Mouse (Mus musculus) retina, adult 2 months (tissue): Measurements from ENCODE around the gene Mllt3.
"Not testable (repeated sequence)": the region's sequence is repeated elsewhere in the genome, so short reads cannot be mapped to it uniquely, and the experiment has no call there.

Experiments used
- DNase-seq: peaks from one replicate; pipeline ENCODE4 v3.0.0-alpha.2; 2012; ENCODE audit warnings: low read depth, low spot score

Mllt3 gene

DNA sequence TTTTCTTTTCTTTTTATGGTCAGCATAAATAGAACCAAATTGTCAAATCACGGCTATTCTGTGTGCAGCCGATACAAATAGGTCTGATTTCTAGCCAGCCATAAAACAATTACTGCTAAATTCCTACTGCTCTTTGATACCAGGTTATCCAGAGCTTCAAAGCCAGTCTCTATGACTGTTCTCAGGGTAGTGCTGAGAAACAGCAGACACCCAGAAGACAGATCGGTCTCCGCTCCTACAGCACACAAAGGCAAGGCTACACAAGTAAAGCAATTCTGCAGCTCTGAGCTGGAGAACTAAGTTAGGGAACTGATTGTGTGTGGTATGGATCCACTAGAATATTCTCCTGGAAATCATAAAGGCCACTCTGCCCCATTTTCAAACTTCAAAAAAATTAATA, 20.4 kb downstream of the Mllt3 start:
- DNase-seq: no peak

DNA sequence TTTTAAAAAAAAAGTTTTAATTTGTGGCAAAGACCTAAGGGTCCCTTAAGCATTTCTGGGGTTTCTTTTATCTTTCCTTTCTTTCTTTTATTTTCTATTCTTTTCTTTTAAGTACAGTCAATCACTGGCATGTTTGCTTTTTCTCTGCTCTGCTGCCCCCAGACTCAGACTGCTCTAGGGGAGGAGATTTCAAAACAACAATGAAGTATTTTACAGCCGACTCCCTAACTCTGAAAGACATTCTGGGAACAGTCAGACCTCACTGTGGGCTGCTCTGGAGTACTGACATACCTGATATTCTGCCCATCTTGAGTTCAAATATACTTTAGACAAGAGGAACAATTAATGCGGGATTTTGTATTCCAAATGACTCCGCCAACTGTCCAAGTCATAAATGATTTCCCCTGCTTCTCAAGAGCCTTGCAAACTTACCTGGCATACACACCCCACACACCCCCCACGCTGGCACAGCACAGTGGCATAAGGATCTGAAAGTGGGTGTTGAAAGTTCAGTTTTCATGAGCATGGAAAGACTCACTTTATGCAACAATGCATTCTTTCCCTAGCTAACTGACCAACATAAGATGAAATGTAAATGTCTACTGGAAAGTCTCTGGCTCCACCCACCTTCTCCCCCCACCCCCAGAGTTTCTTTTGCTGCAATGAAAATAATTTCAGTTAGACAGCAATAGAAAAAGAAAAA, 21.1 kb downstream of the Mllt3 start:
- no peak for DNase-seq

DNA sequence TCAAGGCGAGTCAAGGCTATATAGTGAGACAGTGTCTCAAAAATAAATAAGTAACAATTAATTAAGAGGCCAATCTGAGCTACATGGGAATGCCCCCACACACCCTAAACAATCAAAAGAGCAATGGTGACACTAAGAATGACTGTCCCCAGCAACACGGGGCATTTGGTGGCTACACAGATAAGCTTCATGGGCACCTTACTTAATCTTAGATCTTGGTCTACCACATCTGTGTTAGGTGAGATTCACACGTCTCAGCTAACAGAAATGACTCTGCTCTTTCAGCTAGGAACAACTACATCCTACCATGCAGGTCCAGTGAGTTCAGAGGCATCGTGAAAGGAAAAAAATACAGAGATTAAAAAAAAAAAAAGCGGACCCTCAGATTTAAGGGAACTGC, 22.7 kb downstream of the Mllt3 start:
- DNase-seq: no peak

DNA sequence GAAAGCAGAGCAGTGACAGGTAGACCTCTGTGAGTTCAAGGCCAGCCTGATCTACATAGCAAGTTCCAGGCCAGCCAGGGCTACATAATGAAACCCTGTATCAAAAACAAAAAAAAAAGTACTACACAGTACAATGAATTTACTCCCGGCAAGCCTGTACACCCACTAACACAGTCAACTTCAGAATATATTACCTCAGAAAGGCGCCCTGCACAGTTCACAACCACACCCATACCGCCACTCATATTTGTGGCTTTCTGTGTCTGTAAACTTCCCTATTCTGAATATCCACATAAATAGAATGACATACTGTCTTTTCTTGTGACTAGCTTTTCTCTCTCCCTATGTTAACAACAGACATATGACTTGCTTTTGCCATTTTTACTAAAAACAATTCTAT, 27.4 kb downstream of the Mllt3 start:
- no peak for DNase-seq

DNA sequence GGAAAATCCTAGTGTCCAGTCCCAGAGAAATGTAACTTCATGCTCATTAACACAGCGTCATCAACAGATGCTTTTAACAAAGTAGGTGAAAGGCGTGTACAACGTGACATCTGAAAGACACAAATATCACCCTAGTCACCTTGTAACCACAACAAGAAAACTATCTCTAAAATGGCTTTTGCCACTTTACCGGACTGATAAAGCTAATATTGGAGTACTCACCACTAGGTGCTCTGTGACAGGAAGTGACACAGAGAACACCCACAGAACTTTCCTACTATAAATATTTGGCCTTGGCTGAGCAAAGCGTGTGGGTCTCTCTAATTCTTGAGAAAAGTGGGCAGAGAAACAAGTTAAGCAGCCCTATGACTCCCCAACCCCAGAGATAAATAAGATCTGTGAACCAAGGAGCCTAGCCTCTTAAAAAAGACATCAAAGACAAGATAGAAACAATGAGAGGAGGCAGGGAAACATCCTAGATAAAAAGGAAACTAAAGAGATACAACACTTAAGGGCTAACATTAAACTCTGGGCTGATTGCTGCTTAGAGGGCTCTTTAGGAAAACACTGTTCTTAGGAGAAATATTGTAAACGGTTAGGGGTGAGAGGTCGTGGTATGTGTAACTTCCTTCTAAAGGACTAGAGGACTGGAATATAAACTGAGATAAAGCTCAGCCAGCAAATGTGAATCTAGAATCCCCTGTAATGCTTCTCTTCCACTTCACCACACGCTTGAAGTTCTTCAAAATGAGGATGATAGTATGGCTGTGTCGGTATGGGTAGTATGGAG, 29.8 kb downstream of the Mllt3 start:
- no peak for DNase-seq

DNA sequence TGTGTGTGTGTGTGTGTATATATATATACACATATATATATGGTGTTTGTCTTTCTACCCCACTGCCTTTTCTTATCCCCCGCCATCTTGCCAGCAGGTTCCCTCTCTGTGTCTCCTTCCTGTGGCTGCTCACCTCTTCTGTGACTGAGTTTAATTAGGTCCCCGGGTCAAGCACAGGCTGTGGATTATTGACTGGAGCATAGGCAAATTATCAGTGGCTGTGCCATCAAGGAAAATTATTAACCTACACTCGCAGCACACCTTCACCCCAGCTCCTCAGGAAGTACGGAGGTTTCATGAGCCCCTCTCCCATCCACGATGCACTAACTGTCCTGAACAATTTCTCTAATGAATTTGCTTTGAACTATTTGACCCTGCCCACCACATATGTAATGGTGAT, 41.5 kb downstream of the Mllt3 start:
- DNase-seq: no peak

DNA sequence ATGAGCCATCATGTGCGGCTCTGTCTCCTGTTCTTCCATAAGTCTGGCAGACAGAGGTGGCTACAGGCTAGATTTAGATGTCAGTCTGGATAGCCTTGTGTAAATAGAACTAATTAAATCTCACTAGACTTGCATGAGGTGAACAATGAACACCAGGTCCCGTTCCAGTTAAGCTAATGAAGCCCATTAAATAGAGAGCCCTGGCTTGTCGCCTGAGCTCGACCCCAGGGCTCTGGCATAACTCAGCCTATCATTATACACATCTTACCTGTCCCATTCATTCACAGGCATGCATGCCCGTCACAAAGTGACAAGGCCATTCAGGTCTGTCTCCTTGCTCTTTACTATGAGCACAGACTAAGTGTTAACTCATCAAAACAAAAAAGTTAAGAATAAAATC, 42.2 kb downstream of the Mllt3 start:
- no peak for DNase-seq

DNA sequence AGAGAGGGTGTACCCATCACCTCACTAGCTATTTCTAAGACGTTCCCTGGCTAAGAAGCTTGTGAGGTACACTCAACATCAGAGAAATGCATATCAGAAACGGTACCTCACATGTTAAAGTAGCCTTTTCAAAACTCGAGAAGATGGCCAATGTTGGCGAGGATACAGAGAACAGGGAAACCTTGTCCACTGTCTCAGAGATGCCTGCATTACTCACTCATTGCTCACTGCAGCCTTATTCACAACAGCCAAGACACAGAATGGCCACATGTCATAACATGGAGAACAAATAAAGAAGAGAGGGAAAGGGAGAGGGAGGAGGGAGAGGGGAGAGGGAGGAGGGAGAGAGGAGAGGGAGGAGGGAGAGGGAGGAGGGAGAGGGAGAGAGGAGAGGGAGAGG, 47.9 kb downstream of the Mllt3 start:
- no peak for DNase-seq

DNA sequence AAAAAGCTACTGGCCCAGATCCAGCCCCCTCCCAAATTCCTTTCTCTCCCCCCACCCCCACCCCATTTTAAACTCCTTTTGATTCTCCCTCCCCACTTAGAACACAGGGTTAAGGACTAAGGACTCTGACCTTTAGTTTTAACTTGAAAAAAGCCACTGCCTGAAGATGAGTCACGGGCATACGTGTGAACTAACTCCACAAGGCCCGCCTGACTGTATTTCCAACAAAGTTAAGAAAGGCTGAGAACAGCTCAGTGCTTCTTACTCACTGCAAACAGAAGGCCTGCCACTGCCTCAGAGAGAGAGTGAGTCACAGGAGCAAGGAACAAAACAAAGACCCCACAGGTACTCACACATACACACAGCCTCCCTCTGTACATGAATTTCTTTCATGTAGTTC, 48.6 kb downstream of the Mllt3 start:
- DNase-seq: no peak

DNA sequence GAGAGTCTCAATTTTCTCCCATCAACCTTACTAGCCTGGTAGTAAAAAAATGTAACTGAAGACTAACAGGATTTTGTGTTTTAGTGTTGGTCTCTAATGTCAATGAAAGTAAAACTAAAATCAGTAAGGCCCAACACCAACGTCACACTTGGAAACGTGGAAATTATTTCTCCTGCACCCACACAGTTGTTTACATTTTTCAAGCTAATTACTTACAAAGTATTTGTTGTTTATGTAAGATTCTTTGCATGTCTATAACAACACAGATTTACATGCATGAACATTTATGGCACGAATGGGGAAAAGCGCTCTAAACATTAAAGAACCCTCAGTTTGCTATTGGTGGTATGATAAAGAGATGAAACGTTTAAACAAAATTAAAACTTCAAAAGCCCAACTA, 49.1 kb downstream of the Mllt3 start:
- no peak for DNase-seq

DNA sequence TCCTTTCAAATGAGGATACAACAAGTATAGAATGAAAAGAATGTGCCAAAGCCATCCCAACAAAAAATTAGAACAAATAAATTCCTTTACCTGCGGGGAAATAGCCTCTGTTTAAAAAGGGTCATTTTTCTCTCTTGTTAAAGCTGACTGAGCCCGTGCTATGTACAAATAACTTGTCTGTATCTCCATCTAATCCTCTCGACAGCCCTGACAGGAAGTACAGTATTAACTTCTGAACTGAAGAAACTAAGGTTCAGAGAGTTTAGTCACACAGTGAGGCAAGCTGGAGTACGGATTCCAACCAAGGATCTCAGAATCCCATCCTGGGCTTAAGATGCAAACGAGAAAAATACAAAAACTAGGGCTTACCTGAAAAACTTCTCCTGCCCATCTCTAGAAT, 50.6 kb downstream of the Mllt3 start:
- no peak for DNase-seq

DNA sequence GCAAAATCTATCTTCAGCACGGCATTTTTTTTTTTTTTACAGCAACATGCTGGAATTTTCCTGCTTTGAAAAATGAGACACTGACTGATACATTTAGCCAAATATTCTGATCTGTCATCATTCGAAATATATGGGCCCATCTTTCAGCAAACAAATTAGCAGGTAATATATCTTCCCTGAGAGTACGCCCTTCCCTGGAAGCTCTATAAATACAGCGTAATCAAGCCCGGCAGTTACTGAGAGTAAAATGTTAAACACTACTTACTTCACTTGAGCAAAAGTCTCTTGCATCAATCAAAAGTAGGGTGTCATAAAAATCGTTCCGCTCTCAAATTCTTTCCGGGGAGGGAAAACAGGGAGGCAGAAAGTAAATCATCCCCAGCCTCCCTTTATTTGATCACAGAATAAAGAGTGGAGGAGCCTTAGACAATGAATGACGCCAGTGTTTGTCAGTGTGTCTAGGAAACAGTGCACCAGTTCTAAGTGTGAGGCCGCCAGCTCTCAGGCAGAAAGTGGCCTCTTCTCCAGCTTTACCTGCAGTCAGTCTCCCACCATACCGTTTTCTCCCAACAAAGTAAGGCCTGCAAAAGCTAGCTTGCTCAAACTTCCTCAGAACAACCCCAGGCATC, 55.2 kb downstream of the Mllt3 start:
- no peak for DNase-seq

DNA sequence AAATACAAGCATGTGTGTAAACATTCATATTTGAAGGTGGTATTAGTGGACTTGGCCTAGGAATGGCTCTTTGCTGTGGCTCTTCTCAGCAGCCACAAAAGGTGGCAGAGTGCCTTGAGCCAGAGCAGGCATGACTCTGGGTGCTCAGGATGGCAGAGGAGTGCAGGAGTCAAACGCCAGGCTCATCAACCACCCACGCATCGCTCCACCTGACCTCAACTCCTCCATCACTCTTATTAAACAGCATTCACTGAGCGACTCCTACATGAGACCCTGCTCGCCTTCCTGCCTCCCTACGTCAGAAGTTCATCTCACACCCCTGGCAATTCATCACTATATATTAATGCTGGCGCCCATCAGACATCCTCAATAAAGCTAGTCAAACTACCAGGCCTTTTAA, 67.3 kb downstream of the Mllt3 start:
- no peak for DNase-seq

DNA sequence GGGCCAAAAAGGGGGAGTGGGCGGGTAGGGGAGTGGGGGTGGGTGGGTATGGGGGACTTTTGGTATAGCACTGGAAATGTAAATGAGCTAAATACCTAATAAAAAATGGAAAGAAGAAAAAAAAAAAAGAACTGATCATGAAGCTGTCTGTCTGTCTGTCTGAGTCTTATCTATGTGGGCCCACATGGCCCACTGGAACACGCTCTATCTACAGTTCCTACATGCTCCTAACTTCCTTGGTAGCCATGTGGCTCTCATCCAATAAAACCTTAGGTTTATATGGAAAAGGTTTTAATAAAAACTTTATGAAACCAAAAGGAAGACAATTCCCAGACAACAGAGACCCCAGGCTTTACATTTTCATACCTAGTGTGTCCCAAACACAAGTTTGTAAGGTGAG, 68.3 kb downstream of the Mllt3 start:
- DNase-seq: not testable (repeated sequence)

DNA sequence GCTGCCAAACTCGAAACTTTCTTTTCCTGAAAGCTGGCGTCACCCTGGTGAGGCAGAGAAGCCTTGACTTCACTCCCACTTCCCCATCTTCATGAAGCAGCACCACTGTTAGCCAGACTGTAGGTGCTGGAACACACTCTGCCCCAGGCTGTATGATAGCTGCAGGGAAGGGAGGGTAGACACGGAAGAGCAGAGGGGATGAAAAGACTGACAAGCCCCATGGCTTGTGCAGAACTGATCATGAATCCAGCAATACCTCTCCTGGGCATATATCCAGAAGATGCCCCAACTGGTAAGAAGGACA, 69.4 kb downstream of the Mllt3 start:
- DNase-seq: no peak

DNA sequence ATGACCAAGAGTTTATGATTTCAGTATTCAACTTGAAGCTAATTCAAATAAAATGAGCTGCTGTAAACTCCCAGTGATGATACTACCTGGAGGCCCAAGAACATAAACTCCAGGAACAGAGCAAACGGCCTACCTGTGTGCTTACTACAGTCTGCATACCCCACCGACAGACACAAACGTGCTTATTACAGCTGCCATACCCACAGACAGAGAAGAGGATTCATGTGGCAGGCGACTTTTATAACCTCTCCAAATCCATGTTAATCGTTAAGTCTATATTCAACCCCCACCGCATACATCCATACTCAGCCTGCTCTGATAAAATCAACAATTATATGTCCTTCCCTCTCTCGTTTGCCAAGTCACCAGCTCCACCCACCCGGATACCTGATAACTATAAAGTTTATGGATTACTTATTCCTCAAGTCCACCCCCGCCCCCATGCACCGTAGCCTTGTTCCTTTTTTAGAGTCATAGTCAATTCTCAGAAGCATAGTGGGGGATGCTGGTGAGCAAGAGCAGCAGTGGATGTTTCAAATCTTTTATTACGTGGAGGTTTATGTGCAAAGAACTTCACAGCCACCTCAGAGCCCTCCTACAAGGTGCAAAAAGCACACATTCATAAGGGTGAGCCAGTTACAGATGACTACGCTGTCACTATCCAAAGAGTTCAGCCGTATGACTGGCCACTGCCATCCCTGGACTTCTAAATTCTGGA, 70.0 kb downstream of the Mllt3 start:
- no peak for DNase-seq

DNA sequence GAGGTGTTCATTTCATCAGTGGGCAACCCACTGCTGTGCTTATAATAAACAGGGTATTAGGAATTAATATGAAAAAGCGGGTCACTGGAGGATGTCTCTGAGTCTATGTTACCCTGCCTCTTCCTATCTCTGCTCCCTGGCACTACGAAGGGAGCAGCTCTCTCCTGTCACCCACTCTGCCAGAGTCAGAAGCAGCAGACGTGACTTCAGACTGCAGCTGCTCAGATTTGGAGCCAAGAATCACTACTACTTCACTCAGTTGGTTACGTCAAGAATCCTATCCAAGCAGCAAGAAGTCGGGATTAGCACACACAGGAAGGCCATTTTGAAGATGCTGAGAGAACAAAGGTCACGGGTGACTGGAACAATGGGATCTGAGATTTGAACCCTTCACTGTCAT, 71.3 kb downstream of the Mllt3 start:
- DNase-seq: no peak

DNA sequence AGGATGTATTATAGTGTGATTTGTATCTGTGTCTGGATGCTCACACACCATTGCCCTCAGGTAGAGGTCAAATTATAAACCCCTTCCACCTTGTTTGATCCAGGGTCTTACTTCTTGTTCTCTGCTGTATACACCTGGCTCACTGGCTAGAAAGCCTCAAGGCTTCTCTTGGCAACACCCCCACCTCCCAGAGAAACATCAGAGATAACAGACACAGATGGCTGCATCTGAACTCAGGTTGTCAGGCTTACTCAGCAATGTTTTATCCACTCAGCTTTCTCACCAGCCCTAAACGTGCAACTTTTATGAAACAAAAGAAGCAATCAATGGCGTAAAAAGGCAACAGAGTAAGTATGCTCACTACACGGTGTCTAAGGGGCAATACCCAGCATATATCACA, 75.3 kb downstream of the Mllt3 start:
- no peak for DNase-seq

DNA sequence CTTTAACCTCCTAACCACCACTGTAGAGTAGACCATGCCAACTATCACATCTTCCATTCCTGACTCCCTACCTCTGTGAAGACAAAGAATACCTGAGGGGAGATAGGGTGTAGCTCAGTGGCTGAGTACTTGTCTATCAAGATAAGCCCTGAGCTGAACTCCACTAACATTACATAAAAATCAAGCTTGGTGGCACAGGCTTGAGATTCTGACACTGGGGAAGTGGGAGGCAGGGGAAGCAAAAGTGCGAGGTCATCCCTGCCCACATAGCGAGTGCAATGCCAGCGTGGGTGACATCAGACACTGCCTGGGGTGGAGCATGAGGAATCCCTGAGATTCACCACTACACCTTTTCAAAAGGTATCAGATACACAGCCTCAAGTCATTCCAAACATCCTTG, 76.0 kb downstream of the Mllt3 start:
- DNase-seq: no peak

DNA sequence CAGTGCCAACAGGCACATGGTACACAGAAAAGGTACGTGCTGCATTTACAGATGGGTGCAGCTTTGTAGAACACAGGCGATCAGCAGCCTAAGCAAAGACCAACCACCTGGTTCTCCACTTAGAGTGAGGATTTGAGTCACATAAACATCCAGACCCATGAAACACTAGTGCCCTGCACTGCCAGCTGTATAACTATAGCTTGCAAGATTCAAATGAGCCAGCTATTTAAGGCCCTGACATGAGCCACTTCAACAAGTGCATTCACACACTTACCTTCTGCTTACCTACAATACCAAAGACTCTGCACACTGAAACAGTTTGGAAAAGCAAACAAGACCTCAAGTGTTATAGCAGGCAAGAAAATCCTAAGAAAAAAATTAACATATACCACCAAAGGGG, 78.0 kb downstream of the Mllt3 start:
- no peak for DNase-seq

DNA sequence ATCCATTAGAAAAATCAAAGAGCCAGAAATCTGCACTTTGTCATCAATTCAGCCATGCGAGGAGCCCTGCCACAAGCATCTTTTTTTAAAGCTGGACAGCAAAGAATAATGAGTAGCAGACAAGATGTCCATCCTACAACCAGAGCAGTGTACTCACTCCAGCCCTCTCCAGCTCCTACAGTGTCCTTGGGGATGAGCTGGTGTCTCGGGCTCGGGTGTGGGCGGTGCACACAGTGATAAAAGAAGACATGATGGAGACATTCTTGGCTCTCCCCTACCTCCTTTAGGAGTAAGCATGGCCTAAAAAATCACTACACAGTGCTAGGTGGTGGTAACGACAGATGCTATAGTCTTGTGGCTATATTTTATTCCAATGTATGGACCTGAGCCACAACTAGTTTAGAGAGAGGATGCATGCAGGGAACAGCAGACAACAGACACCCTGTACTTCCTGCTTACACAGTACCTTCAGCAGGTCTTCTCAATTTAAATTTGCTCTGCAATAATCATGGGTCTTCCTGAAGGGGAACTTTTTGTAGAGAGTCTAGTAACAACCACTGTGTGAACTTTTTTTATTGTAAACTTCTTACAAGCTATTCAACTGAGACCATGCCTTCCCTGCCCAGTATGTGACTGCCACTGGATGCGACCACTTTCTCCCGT, 78.6 kb downstream of the Mllt3 start:
- DNase-seq: no peak

DNA sequence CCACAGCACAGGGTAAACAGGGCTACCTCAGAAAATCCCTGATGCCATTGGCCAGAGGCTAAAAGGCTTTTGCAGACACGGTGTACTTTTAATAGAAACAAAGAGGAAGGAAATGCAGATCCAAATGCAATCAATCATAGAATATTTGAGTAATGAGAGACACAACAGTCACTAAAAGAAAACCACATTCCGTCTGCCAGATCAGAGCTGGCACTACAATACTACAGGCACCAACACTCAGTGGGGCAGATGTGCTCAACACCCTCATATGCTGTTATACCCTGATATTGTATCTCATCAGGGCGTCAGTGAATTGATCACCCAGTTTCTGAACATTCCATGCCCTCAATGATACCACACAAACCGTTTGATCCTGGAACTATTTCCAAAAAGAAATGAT, 79.4 kb downstream of the Mllt3 start:
- DNase-seq: no peak
